In genomic region chr5:147056712-147057290, GRCm38 (mm10) we compare ENCODE assay signal across 2 mouse cellular contexts.
TF ChIP-seq lines count a peak whose summit lies in the region.

No protein-coding gene starts in this region.

TF ChIP-seq in CH12.LX, 34 proteins besides CTCF, POLR2A, EP300 and RAD21 (continued from another document):
- TF ChIP-seq MXI1 (IDR thresholded peaks at IDR 0.05; ENCODE audit: low read depth, low read length) (peak; percentile 65), MAFK (IDR thresholded peaks at IDR 0.05; ENCODE audit: insufficient replicate concordance, low read length) (no peak), USF1 (IDR thresholded peaks at IDR 0.05; ENCODE audit: low read depth, low read length) (peak; percentile 78), GABPA (IDR thresholded peaks at IDR 0.05; ENCODE audit: insufficient replicate concordance, low read depth, low read length) (no peak), MAX (IDR thresholded peaks at IDR 0.05; ENCODE audit: low read length) (peak; percentile 86), POLR2AphosphoS2 (IDR thresholded peaks at IDR 0.05; ENCODE audit: low read depth, low read length) (no peak), MYC (IDR thresholded peaks at IDR 0.05; ENCODE audit: low read depth, low read length) (peak; percentile 73), ZKSCAN1 (IDR thresholded peaks at IDR 0.05; ENCODE audit: borderline replicate concordance, low read depth, low read length) (no peak), MEF2A (IDR thresholded peaks at IDR 0.05; ENCODE audit: borderline replicate concordance, low read depth, low read length) (no peak), PAX5 (IDR thresholded peaks at IDR 0.05; ENCODE audit: low read length) (no peak), SIN3A (IDR thresholded peaks at IDR 0.05; ENCODE audit: low read length) (no peak), TCF12 (IDR thresholded peaks at IDR 0.05; ENCODE audit: low read depth, low read length) (peak; percentile 31; the same call in 1 of the 2 replicates), USF2 (conservative IDR thresholded peaks at IDR 0.05; ENCODE audit: low read depth, low read length) (peak; percentile 62), KAT2A (IDR thresholded peaks at IDR 0.05; ENCODE audit: insufficient replicate concordance, low read length) (no peak), BHLHE40 (IDR thresholded peaks at IDR 0.05; ENCODE audit: low read depth, low read length) (peak; percentile 58)

TF ChIP-seq in myocyte, 11 proteins besides CTCF, POLR2A, EP300 and RAD21 (continued from another document):
- TF ChIP-seq REST (IDR thresholded peaks at IDR 0.05; ENCODE audit: insufficient read depth, insufficient read length): no peak
- no peak for TF ChIP-seq TCF12 (IDR thresholded peaks at IDR 0.05; ENCODE audit: insufficient read depth, poor library complexity, severe bottlenecking)
- TF ChIP-seq MAX (IDR thresholded peaks at IDR 0.05; ENCODE audit: low read depth): no peak
- no peak for TF ChIP-seq MYOG (IDR thresholded peaks at IDR 0.05; ENCODE audit: control insufficient read depth in 1 of 3, insufficient read depth in 1 of 3, insufficient read length in 2 of 3, low read depth in 2 of 3)
- no peak for TF ChIP-seq SRF (IDR thresholded peaks at IDR 0.05; ENCODE audit: control insufficient read depth, insufficient read length, low read depth)
- no peak for TF ChIP-seq USF1 (IDR thresholded peaks at IDR 0.05; ENCODE audit: low read depth)
- TF ChIP-seq E2F4 (IDR thresholded peaks at IDR 0.05; ENCODE audit: insufficient read depth): no peak
- no peak for TF ChIP-seq CEBPB (IDR thresholded peaks at IDR 0.05; ENCODE audit: insufficient read depth, poor library complexity, severe bottlenecking)
- TF ChIP-seq POLR2AphosphoS2 (IDR thresholded peaks at IDR 0.05; ENCODE audit: insufficient read length, low read depth): no peak
